Mouse (Mus musculus) hindlimb bud, embryonic 11.5 days (tissue): ENCODE results near the gene Vcl.

ENCODE experiments used
- DNase-seq: peaks from one replicate; pipeline ENCODE4 v3.0.0-alpha.2; 2012; ENCODE audit warnings: low read depth, low spot score; ENCODE audit errors: extremely low spot score

Gene Vcl

DNA sequence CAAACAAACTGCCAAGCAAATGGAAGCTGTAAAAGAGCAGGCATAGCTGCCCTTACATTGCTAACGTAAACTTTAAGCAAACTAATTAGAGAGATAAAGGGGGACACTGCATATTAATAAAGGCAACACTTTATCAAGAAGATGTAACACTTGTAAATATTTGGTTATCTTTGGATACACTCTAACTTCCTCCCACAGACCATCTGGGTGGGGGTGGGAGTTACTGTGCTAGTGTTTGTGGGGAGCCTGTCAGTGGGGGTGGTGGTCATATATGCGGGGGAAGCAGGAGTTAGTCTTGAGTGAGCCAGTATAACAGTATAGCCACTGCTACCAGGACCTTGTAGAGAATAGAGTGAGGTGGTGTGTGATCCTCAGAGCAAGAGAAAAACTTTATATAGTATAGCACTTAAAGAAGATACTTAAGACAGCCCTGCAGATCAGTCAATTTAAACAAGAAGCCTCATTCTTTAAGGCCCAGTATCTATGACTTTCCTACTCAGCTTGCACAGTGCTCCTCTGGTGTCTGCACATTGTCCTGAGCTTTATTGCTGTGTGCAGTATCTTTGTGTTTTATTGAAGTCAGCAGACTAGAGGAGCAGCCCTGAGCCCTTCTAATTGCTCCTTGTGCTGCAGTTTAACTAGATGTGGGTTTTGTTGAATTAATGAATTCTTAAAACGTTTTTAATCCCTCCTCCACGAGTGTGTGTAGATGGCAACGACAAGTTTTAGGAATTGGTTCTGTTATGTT is 133.7 kb downstream of the Vcl start:
- no peak for DNase-seq

DNA sequence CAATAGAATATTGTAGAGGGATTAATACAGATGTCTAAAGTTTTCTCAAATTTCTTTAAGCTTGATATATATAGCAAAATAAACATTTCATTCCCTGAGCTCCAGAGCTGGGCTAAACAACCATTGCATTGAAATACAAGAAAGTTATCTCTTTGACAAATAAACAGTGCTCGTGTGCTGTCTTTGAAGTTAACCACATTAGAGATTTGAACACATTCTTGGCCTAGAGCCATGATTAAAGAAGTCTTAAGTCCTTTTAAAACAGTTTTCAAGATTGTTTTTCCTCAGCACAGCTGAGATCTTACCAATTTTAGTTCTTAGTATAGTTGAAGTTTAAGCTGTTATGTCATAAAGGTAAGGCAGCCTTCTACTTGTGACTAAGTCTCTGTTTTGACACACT is 135.1 kb downstream of the Vcl start:
- DNase-seq: no peak

DNA sequence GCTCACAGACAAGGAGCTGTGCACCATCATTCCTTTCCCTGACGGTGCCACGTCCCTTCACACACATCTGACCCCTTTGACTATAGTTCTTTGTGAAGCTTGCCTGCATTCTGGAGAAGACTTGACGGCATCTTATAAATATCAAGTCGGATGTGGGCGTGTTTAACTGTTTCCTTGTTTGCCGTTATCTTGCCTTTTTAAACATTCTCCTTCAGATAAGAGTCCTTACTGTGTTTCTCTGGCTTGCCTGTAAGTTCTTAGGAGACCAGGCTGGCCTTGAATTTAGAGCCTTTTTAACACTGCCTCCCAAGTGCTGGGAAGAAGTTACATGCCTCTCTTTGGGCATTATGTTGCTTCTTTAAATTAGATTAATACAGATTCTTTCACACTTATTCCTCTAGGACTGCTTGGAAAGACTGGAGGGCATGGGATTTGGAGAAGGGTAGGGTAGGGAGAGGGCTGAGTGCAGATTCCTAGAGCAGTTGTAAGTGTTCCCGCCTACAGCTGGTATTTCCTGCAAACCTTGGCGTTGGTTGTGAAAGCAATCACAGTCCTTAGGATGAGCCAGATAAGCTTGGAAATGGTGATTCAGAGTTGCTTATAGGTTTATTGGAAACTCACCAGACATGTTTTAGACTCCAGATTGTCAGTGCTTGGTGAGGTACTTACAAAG is 136.4 kb downstream of the Vcl start:
- DNase-seq: no peak

DNA sequence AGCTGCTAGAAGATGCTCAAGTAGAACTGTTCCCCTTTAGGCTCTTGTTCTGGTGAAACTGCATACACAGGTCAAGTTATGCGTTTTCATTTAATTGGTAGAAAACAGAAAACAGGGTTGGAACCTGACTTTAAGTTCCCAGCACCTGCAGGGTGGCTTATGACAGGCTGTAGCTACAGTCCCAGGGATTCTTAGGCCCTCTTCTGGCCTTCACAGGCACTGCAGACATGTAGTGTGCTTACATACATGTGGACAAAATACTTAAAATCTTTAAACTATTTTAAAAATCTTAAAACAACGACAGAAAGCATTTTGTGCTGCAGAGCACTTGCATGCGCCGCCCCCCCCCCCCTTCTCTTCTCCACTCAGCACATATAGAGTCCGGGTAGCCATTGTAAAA is 140.4 kb downstream of the Vcl start:
- no peak for DNase-seq

DNA sequence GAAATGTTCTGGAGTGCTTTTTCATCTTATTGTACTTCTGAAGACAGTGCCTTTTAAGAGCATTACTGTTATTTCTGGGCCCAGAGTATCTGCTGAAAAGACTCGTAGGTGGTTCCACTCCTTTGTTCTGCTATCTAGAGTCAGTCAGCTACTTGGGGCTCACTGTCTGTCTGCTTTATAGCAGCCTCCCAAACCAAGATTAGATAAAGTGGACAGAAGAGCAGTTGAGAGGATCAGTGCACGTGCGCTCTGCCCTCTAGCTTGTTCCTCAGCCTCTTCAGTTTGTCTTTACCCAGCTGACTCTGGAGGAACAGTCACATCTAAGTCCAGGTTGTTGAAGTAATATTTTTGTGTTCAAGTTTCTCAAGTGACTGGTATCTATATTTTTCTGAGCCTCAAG is 144.8 kb downstream of the Vcl start:
- no peak for DNase-seq

DNA sequence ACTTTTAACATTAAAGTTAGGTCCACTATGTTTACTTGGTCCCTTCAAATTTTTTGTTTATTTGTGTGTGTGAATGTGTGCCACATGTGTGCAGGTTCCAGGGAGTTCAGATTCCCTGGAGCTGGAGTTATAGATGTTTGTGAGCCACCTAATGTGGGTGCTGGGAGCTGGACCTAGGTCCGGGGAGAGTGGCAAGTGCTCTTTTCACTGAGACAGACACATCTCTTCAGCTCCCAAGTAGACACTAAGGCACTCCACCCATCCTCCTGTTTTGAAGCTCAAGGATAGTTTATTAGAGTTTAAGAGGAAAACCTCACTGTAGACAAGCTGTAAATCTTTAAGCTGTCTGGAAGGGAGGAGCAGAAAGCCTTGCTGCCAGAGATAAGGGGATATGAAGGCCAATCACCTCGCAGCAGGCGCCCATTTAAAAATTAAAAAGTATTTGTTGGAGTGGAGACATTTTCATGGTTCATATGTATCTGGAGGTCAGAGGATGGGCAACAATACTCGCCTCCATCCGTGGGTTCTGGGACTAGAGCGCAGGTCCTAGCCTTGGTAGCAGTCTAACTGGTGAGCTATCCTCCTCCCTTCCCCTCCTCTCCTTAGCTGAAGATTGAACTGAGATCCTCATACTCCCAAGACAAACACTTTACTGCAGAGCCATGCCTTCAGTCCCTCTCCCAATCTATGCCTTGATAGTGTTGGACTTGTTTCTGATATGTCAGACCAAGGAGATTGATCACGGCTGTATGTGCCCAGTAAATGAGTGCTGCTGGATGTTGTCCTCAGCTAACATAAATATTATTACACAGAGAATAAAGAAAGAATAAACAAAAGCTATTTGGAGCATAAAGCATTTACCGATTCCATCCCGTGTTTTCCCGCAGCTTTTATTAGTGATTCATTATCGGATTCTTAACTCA is 145.5 kb downstream of the Vcl start:
- no peak for DNase-seq

DNA sequence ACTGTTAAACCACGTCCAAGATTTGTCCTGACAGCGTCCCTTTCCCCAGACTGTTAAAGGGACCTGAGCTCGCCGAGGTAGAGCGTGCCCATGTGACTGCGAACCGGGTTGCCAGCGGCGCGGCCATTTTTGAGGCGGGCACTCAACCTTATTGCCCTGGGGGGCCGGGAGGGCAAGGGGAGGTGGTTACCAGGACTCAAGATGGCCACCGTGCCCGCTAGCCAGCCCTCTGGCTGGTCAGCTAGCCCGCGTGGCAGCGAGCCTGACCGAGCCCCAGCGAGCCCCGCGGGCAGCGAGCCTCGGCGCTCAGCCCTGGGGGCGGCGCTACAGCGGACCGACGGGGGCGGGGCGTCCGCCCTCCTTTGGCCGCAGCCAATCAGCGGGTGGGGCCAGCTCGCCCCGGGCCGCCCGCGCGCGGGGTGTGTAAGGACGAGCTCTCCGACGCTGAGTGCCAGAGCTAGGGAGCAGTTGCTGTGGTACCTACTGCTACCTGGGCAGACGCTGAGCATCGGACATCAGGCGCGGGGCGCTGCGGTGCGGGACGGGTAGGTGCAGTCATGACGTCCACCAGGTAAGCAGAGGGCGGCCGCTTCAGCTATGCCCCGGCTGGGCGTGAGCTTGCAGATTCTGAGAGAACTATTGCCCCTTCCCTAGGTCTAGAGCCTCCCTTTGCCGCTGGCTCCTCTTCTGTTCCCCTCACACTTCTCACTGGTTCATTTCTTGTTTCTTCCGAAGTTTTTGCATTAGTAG is 146.7 kb downstream of the Vcl start:
- no peak for DNase-seq

DNA sequence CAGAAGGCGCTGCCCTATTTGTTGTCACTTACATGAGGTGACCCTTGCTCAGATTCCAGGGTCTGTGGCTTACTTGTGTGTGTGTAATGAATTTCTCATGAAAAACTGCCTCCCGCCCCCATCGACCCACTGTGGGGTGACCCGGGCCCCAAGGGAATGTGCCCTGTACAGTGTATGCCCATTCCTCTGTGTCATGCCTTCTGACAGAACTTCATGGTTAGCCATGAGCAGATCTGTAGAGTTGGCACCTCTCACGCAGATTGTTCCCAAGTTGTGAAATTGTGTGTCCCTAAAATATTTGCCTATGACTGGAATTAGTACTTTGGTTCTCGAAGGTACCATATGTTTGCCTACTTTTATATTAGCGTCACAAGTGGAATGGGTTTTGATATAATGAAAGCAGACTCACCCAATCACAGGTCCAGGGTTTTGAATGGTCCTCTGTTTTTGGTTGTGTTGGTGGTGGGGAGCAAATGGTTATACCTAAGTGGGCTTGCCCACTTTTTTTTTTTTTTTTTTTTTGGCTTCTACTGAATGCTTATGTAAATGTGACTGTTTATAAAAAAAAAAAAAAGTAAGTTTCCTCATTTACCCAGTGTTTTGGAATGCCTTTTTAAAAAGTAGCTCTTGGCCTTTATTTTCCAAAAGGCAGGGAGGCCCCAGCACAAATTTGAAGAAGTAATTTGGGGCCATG is 147.4 kb downstream of the Vcl start:
- DNase-seq: no peak

DNA sequence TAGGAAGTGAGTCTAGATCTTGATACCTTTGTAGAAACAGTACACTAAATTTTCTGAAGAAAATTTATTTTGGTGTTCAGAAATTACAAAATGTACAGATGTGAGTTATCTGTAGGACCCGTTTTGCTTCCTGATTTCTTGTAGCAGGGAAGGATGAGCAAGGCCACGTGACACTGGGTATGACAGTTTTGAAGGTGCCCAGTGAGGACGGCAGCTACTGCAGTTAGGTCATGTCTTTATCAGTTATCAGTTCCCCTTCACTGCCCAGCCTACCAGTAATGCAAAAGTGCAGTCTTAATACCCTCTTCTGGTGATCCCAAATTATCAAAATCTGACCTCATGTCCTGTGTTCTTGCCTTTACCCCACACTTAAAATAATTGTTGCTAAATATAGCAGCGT is 148.7 kb downstream of the Vcl start:
- no peak for DNase-seq

DNA sequence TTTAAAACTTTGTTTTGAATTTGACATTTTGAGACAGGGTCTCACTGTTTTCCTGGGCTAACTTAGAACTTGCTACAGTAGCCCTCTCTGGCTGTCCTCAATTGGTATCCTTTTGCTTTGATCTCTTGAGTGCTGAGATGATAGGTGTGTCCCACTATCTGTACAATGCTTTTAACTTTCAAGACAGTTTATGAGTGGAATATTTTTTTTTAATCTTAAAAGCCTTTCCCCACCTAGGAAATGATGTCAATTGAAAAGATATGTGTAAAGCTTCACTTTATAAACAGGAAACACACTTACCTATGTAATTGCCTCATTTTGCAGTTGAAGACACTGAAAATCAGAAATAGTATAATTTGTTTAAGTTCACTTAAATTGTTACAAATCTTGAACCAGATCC is 149.3 kb downstream of the Vcl start:
- no peak for DNase-seq

DNA sequence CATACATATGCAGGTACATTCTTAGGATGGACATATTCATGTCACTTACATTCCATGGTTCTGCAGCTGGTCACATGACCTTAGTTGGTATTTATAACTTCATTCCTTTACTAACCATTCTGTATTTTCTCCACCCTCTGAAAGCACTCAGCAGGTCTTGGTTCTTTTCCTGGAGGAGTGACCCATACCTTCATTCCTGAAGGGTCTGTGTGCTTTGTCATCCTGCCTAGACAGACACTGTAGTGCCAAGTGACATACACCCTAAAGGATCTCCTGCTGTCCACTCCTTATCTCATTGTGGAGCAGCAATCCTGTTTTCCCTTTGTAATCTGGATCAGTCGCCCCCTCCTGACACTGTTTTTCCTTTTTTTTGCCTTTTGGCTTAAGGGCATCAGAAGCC is 153.6 kb downstream of the Vcl start:
- DNase-seq: no peak
